Mouse (Mus musculus) liver, postnatal 0 days (tissue): ENCODE data around the gene Eif3b. TPM values are rescaled to one million over a fixed set of nuclear protein-coding genes. Genes with fewer than 3 reads are reported as not detected.

Experiments
- ATAC-seq: fragments of 200-750 bp; cut with Nextera tagmentation; 2 replicates; pipeline ENCODE4 v1.8.0; 2017; ENCODE audit warnings: mild to moderate bottlenecking, moderate library complexity
- DNase-seq: peaks from one replicate; pipeline ENCODE4 v3.0.0-alpha.2; 2016
- H3K27ac ChIP-seq: fragments of 300-500 bp; sonication (generic); 2 replicates; pipeline ENCODE4 v1.5.1; 2014; ENCODE audit warnings: antibody characterized with exemption, moderate library complexity, mild to moderate bottlenecking, low read depth
- H3K27me3 ChIP-seq: fragments of 300-500 bp; sonication (generic); 2 replicates; pipeline ENCODE4 v1.6.1; 2014; ENCODE audit warnings: low read length, control low read depth, mixed read lengths; ENCODE audit not compliant: insufficient read depth
- H3K36me3 ChIP-seq: fragments of 300-500 bp; sonication (generic); replicated peaks from 2 replicates; pipeline ENCODE4 v1.6.1; 2014; ENCODE audit warnings: mild to moderate bottlenecking, control low read depth, low read length, moderate library complexity, mixed read lengths; ENCODE audit not compliant: insufficient read depth
- H3K4me1 ChIP-seq: fragments of 300-500 bp; sonication (generic); 2 replicates; pipeline ENCODE4 v1.6.1; 2014; ENCODE audit warnings: antibody characterized with exemption, mild to moderate bottlenecking, control low read depth; ENCODE audit not compliant: insufficient read depth
- H3K4me2 ChIP-seq: fragments of 300-500 bp; sonication (generic); 2 replicates; pipeline ENCODE4 v1.6.1; 2014; ENCODE audit warnings: low read depth, mild to moderate bottlenecking, low read length, moderate library complexity, mixed read lengths
- H3K4me3 ChIP-seq: fragments of 300-500 bp; sonication (generic); 2 replicates; pipeline ENCODE4 v1.5.1; 2014; ENCODE audit warnings: low read depth, low read length
- H3K9ac ChIP-seq: fragments of 300-500 bp; sonication (generic); replicated peaks from 2 replicates; pipeline ENCODE4 v1.6.1; 2014; ENCODE audit warnings: mild to moderate bottlenecking, moderate library complexity
- H3K9me3 ChIP-seq: fragments of 300-500 bp; sonication (generic); 2 replicates; pipeline ENCODE4 v1.6.1; 2016; ENCODE audit warnings: mild to moderate bottlenecking, control low read depth, low read length, mixed read lengths
- CTCF ChIP-seq: sonication (generic); IDR thresholded peaks from 2 replicates; pipeline ENCODE4 v1.5.1; 2016; ENCODE audit warnings: antibody characterized with exemption, low read depth
- EP300 ChIP-seq: IDR thresholded peaks from 2 replicates; pipeline ENCODE4 v1.6.1; 2016; ENCODE audit warnings: antibody characterized with exemption, low read depth, mild to moderate bottlenecking
- WGBS: fragments of 180-500 bp; shearing (Covaris S2); extraction: QIAGEN DNeasy Blood & Tissue Kit; methylation state at CpG from one replicate; pipeline ENCODE4 v1.1.7; 2014; ENCODE audit not compliant: insufficient replicate concordance; 5-methylcytosine and 5-hydroxymethylcytosine counted together
- polyA plus RNA-seq: library from polyadenylated mRNA; unstranded; fragments of >200 nt; fragmentation: Nextera tagmentation; extraction: Ambion mirVana; gene quantifications from 2 replicates; pipeline ENCODE4 v1.2.1, GENCODE M21; 2015

Eif3b gene
- polyA plus RNA-seq, 1 experiment from 2014 or later: 35.5 TPM

GRCm38 (mm10) chr5:140375249-140375829 is 43.8 kb upstream of the Eif3b start:
- TF ChIP-seq EP300 (no peak), CTCF (no peak)
- H3K4me1 ChIP-seq: peaks cover 52% of the 10 kb centered on the region
- H3K9me3 ChIP-seq: no peaks in the 10 kb centered on the region
- no peak overlapping the region for H3K4me2 ChIP-seq
- ATAC-seq (0 out of 2 replicates have a peak, but pooled peaks have one; percentile 13), DNase-seq (no peak)
- H3K36me3 ChIP-seq: no peaks in the 10 kb centered on the region
- H3K27ac ChIP-seq: peak overlapping the region; percentile 16; the same call in 1 of the 2 replicates
- H3K27me3 ChIP-seq: no peaks in the 10 kb centered on the region
- H3K9ac ChIP-seq: no peak overlapping the region
- no peak overlapping the region for H3K4me3 ChIP-seq
- 66% methylated on average over 4 of the region's 4 CpGs for WGBS

DNA sequence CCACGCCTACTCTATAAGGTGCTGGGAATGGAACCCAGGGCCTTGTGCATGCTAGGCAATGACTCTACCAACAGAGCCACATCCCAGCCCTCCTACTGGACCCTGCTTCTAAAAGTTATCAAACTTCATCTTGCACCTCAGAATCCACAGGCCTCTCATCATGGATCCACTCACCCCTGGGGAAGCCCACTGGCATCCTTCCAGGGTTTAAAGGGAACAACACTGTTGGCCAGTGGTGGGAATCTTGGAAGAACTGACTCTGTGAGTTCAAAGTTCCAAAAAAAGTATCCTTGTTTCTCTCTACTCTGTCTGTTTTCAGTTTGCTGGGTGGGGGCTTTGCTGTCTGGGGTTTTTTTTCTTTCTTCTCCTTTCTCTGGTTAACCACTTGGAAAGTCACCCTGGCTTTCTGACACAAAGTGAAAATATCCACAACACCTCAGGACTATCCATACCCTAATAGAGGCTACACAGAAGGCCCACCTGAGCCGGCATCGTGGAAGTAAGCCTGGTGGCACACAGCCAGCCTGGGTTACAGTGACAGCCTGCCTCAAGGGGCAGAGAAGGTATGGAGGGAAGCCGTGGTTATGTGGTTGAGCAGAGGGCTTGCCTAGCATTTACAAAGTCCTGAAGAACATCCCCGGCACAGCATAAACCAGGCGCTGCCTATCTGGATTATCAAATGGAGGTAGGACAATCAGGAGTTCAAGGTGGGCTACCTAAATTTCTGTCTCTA is 40.8 kb upstream of the Eif3b start:
- no peak overlapping the region for H3K27ac ChIP-seq
- peaks cover 32% of the 10 kb centered on the region for H3K4me1 ChIP-seq
- H3K9ac ChIP-seq: no peak overlapping the region; the same call in 1 of the 2 replicates
- no peaks in the 10 kb centered on the region for H3K27me3 ChIP-seq
- H3K4me2 ChIP-seq: no peak overlapping the region
- ATAC-seq (no peak), DNase-seq (no peak)
- 60% methylated on average over 6 of the region's 6 CpGs for WGBS
- no peak for TF ChIP-seq CTCF
- TF ChIP-seq EP300: no peak
- no peak overlapping the region for H3K4me3 ChIP-seq
- H3K9me3 ChIP-seq: no peaks in the 10 kb centered on the region
- H3K36me3 ChIP-seq: no peaks in the 10 kb centered on the region

GRCm38 (mm10) chr5:140379299-140379698 is 39.8 kb upstream of the Eif3b start:
- DNase-seq (no peak), ATAC-seq (no peak)
- Histone ChIP-seq H3K9me3 (no peaks in the 10 kb centered on the region), H3K27ac (no peak overlapping the region), H3K4me3 (no peak overlapping the region), H3K36me3 (no peaks in the 10 kb centered on the region), H3K4me2 (no peak overlapping the region), H3K4me1 (peaks cover 39% of the 10 kb centered on the region), H3K9ac (no peak overlapping the region), H3K27me3 (no peaks in the 10 kb centered on the region)
- TF ChIP-seq CTCF: no peak
- no peak for TF ChIP-seq EP300
- WGBS: 36% methylated on average over 6 of the region's 6 CpGs

GRCm38 (mm10) chr5:140381156-140381555 is 38.0 kb upstream of the Eif3b start:
- H3K4me1 ChIP-seq: peaks cover 33% of the 10 kb centered on the region
- H3K4me2 ChIP-seq: no peak overlapping the region
- no peak overlapping the region for H3K9ac ChIP-seq
- no peak for TF ChIP-seq EP300
- TF ChIP-seq CTCF: no peak
- no peaks in the 10 kb centered on the region for H3K27me3 ChIP-seq
- peak overlapping the region; percentile 39; the same call in 1 of the 2 replicates for H3K27ac ChIP-seq
- H3K9me3 ChIP-seq: no peaks in the 10 kb centered on the region
- ATAC-seq (no peak), DNase-seq (no peak)
- H3K4me3 ChIP-seq: no peak overlapping the region
- H3K36me3 ChIP-seq: no peaks in the 10 kb centered on the region
- WGBS: 68% methylated on average over 7 of the region's 7 CpGs

DNA sequence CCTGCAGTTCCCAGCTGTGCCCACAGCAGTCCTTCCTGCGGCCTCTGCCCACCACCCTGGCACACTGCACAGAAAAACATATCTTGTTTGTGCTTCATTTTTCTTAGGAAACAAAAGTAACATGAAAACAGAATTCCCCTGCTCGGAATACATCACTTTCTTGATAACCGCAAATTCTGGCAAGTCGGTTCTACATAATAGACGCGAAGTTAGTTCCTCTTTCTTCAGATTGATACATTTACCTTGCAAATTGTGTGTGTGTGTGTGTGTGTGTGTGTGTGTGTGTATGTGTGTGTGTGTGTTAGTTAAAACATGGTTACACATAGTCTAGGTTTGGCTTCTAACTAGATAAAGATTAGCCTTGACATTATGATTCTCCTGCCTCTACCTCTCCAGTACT is 36.4 kb upstream of the Eif3b start:
- 42% methylated on average over 6 of the region's 6 CpGs for WGBS
- Histone ChIP-seq H3K27me3 (no peaks in the 10 kb centered on the region), H3K4me3 (no peak overlapping the region), H3K4me1 (peaks cover 38% of the 10 kb centered on the region), H3K9me3 (no peaks in the 10 kb centered on the region), H3K9ac (no peak overlapping the region), H3K27ac (peak overlapping the region; percentile 44; the same call in 1 of the 2 replicates), H3K4me2 (no peak overlapping the region), H3K36me3 (no peaks in the 10 kb centered on the region)
- DNase-seq (no peak), ATAC-seq (no peak)
- no peak for TF ChIP-seq CTCF

DNA sequence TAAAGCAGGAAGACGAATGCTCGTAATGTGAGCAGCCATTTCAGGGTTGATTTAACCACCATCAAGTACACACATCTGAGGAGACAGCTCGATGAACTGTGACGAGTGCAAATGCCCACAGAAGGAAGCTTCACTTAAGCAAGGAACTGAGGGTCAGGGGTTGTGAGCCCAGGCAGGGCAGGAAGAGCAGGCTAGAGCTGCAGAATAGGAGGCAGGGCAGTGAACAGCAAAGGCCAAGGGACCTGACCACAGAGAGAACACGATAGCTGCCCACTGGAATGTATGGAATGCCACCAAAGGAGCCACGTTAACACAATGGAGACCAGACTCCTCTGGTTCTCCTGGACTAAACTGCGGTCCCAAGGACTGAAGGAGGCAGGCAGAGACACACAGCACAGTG is 35.6 kb upstream of the Eif3b start:
- Histone ChIP-seq H3K27ac (peak overlapping the region; percentile 44; the same call in 1 of the 2 replicates), H3K9me3 (no peaks in the 10 kb centered on the region), H3K9ac (no peak overlapping the region; the same call in 1 of the 2 replicates), H3K27me3 (no peaks in the 10 kb centered on the region), H3K4me2 (no peak overlapping the region), H3K4me3 (no peak overlapping the region), H3K4me1 (peaks cover 39% of the 10 kb centered on the region), H3K36me3 (no peaks in the 10 kb centered on the region)
- TF ChIP-seq EP300 (no peak), CTCF (no peak)
- WGBS: 36% methylated on average over 7 of the region's 7 CpGs
- no peak for DNase-seq
- ATAC-seq: no peak; the same call in 1 of the 2 replicates
